Mouse (Mus musculus) E14TG2a.4 (cell line): ENCODE results near the gene Bcl2.

Experiments used
- CTCF ChIP-seq: conservative IDR thresholded peaks from 2 replicates; pipeline ENCODE4 v1.5.1; 2014; ENCODE audit warnings: low read length
- NANOG ChIP-seq: IDR thresholded peaks from 2 replicates; pipeline ENCODE4 v1.6.1; 2014; ENCODE audit warnings: borderline replicate concordance, low read length, mixed read lengths
- POU5F1 ChIP-seq: IDR thresholded peaks from 2 replicates; pipeline ENCODE4 v1.6.1; 2014; ENCODE audit warnings: low read length, borderline replicate concordance

- no peak for TF ChIP-seq CTCF
- no peak for TF ChIP-seq POU5F1
- no peak for TF ChIP-seq NANOG
These were observed 28.9 kb upstream of the Bcl2 start for GRCm38 (mm10) chr1:106742980-106743379.
